Mouse (Mus musculus) heart, embryonic 13.5 days (tissue): ENCODE measurements around the gene Serpina6. TPM values are rescaled to one million over a fixed set of nuclear protein-coding genes. Genes with fewer than 3 reads are reported as not detected.

Experiments
- ATAC-seq: fragments of 200-750 bp; cut with Nextera tagmentation; 2 replicates; pipeline ENCODE4 v1.8.0; 2017; ENCODE audit warnings: moderate TSS enrichment; ENCODE audit not compliant: insufficient number of reproducible peaks, low FRiP score, low TSS enrichment; ENCODE audit errors: extremely low read depth
- H3K27ac ChIP-seq: fragments of 300-500 bp; sonication (generic); replicated peaks from 2 replicates; pipeline ENCODE4 v1.5.1; 2015; ENCODE audit warnings: moderate library complexity, mild to moderate bottlenecking, inconsistent platforms
- H3K27me3 ChIP-seq: fragments of 300-500 bp; sonication (generic); replicated peaks from 2 replicates; pipeline ENCODE4 v1.6.1; 2015; ENCODE audit warnings: mild to moderate bottlenecking, inconsistent platforms
- H3K36me3 ChIP-seq: fragments of 300-500 bp; sonication (generic); 2 replicates; pipeline ENCODE4 v1.6.1; 2015; ENCODE audit warnings: mild to moderate bottlenecking, inconsistent platforms
- H3K4me1 ChIP-seq: fragments of 300-500 bp; sonication (generic); 2 replicates; pipeline ENCODE4 v1.6.1; 2015; ENCODE audit warnings: inconsistent platforms
- H3K4me2 ChIP-seq: fragments of 300-500 bp; sonication (generic); 2 replicates; pipeline ENCODE4 v1.6.1; 2015; ENCODE audit warnings: inconsistent platforms, mild to moderate bottlenecking, moderate library complexity
- H3K4me3 ChIP-seq: fragments of 300-500 bp; sonication (generic); 2 replicates; pipeline ENCODE4 v1.5.1; 2015; ENCODE audit warnings: moderate library complexity, mild to moderate bottlenecking, inconsistent platforms
- H3K9ac ChIP-seq: fragments of 300-500 bp; sonication (generic); 2 replicates; pipeline ENCODE4 v1.6.1; 2015; ENCODE audit warnings: inconsistent platforms, mild to moderate bottlenecking, moderate library complexity
- H3K9me3 ChIP-seq: fragments of 300-500 bp; sonication (generic); 2 replicates; pipeline ENCODE4 v1.6.1; 2016; ENCODE audit warnings: inconsistent platforms
- WGBS: fragments of 180-500 bp; shearing (Covaris S2); methylation state at CpG from one replicate; pipeline ENCODE4 v1.1.7; 2015; ENCODE audit warnings: mixed read lengths; 5-methylcytosine and 5-hydroxymethylcytosine counted together
- polyA plus RNA-seq: library from polyadenylated mRNA; unstranded; fragments of >200 nt; fragmentation: Nextera tagmentation; extraction: Ambion mirVana; gene quantifications from 2 replicates; pipeline ENCODE4 v1.2.1, GENCODE M21; 2015

Gene Serpina6
- polyA plus RNA-seq, 1 experiment from 2014 or later = 4.5 TPM

- H3K4me1 ChIP-seq = no peaks in the 10 kb centered on the region
- H3K4me2 ChIP-seq = no peak overlapping the region
- H3K27ac ChIP-seq = no peak overlapping the region
- H3K9me3 ChIP-seq = no peaks in the 10 kb centered on the region
- no peaks in the 10 kb centered on the region for H3K36me3 ChIP-seq
- no peak overlapping the region for H3K4me3 ChIP-seq
- H3K27me3 ChIP-seq = no peaks in the 10 kb centered on the region
- no peak for ATAC-seq
- 76% methylated on average over 7 of the region's 7 CpGs for whole genome bisulfite sequencing
- no peak overlapping the region for H3K9ac ChIP-seq
Measured at GRCm38 (mm10) chr12:103655123-103656044, 1.6 kb downstream of the Serpina6 start.

- Histone ChIP-seq H3K36me3 (no peaks in the 10 kb centered on the region), H3K9me3 (0 out of 2 replicates have a peak, but pooled peaks cover 5% of the 10 kb centered on the region), H3K4me2 (no peak overlapping the region), H3K4me1 (no peaks in the 10 kb centered on the region), H3K27me3 (no peaks in the 10 kb centered on the region), H3K9ac (no peak overlapping the region), H3K27ac (no peak overlapping the region), H3K4me3 (no peak overlapping the region)
- WGBS = 83% methylated on average over 2 of the region's 2 CpGs
- ATAC-seq = no peak
Measured at GRCm38 (mm10) chr12:103653836-103654235, 3.2 kb downstream of the Serpina6 start.

DNA sequence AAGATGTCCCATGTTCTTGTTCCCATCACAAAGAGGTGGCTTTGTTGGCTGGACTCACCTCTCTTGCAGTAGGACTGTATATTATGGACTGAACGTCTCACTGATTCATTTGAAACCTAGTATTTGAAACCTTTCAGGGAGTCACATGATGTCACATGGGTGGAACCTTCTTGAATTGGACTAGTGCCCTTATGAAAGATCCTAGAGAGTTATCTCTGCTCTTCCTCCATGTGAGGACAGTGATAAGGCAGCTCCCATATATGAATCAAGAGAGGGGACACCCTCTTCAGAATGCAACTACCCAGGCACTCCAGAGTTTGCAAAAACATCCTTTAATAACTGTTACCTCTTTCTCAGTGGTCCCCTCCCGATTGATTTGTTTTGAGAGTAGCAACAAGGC is 10.7 kb downstream of the Serpina6 start:
- Histone ChIP-seq H3K4me2 (no peak overlapping the region), H3K4me1 (no peaks in the 10 kb centered on the region), H3K27me3 (no peaks in the 10 kb centered on the region), H3K9me3 (0 out of 2 replicates have a peak, but pooled peaks cover 5% of the 10 kb centered on the region), H3K27ac (no peak overlapping the region), H3K36me3 (no peaks in the 10 kb centered on the region), H3K4me3 (no peak overlapping the region), H3K9ac (no peak overlapping the region)
- WGBS = 56% methylated on average over 2 of the region's 2 CpGs
- no peak for ATAC-seq

- Histone ChIP-seq H3K4me1 (no peaks in the 10 kb centered on the region), H3K27ac (no peak overlapping the region)
- 25% methylated on average over 5 of the region's 5 CpGs for WGBS
Measured at GRCm38 (mm10) chr12:103644601-103645000, 12.4 kb downstream of the Serpina6 start.

DNA sequence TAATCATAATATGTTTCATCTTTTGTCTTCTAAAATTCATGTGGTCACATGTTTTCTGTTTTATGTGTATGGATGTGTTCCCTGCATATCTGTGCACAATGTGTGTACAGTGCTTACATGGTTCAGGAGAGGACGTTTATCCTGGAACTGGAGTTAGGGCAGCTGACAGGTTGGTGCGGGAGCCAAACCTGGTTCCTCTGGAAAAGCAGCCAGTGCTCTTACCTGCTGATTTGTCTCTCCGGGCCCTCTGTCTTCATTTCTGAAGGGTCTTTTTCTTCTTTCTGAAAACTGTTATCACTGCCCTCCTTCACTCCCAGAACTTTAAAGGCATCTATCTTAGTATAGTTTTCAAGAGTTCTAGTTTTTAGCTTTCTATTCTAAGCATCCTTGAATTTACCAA is 13.2 kb downstream of the Serpina6 start:
- Histone ChIP-seq H3K9me3 (no peaks in the 10 kb centered on the region), H3K4me3 (no peak overlapping the region), H3K4me1 (no peaks in the 10 kb centered on the region), H3K36me3 (no peaks in the 10 kb centered on the region), H3K27ac (no peak overlapping the region), H3K27me3 (no peaks in the 10 kb centered on the region), H3K4me2 (no peak overlapping the region), H3K9ac (no peak overlapping the region)
- 72% methylated on average over 3 of the region's 3 CpGs for WGBS
- no peak for ATAC-seq

More at GRCm38 (mm10) chr12:103644601-103645000, 12.4 kb downstream of the Serpina6 start:
- Histone ChIP-seq H3K9ac (no peak overlapping the region), H3K4me3 (no peak overlapping the region), H3K4me2 (no peak overlapping the region), H3K9me3 (no peaks in the 10 kb centered on the region), H3K36me3 (no peaks in the 10 kb centered on the region), H3K27me3 (no peaks in the 10 kb centered on the region)
- ATAC-seq = no peak

DNA sequence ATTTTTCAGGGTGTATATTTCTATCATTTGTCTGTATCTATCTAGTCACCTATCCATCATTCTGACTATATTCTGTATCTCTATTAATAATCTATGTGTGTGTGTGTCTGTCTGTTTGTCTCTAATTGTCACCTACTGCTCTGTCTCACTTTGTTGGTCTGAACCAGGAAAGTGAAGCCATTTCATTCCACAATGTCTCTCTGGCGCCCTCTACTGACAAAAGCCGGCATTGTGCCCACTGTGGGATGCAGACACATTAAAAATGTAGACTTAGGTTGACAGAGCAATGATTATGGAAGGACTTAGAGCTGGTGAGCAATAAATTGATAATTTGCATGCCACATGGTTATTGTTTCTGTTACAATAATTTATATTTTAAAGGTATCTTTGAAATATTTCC is 13.7 kb downstream of the Serpina6 start:
- Histone ChIP-seq H3K4me2 (no peak overlapping the region), H3K27me3 (no peaks in the 10 kb centered on the region), H3K4me3 (no peak overlapping the region), H3K36me3 (no peaks in the 10 kb centered on the region), H3K9ac (no peak overlapping the region), H3K27ac (no peak overlapping the region), H3K9me3 (no peaks in the 10 kb centered on the region), H3K4me1 (no peaks in the 10 kb centered on the region)
- 0% methylated on average over 2 of the region's 2 CpGs for WGBS
- ATAC-seq = no peak

- Histone ChIP-seq H3K4me1 (no peaks in the 10 kb centered on the region), H3K9me3 (no peaks in the 10 kb centered on the region), H3K4me3 (no peak overlapping the region), H3K36me3 (no peaks in the 10 kb centered on the region), H3K4me2 (no peak overlapping the region), H3K27me3 (no peaks in the 10 kb centered on the region), H3K9ac (no peak overlapping the region), H3K27ac (no peak overlapping the region)
- 81% methylated on average over 2 of the region's 2 CpGs for WGBS
- ATAC-seq = no peak
Measured at GRCm38 (mm10) chr12:103635846-103636245, 21.2 kb downstream of the Serpina6 start.

DNA sequence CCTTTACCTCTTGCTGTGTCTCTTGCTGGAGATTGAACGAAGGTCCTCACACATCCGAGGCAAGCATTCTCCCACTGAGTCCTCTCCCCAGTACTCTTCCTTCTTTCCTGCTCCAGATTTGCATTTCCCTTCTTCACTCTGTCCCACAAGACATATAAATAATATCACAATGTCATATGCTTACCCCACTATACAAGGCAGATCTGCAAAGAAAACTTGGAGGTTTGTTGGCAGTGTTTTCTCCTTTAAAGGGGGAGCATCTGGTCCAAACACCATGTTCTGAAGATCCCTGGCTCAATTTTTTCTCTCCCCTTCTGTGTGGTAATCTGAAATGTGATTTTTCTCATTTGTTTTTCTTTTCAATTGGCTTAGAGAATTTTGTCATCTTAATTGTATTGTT is 22.6 kb downstream of the Serpina6 start:
- no peak for ATAC-seq
- no peaks in the 10 kb centered on the region for H3K36me3 ChIP-seq
- H3K4me3 ChIP-seq = no peak overlapping the region
- WGBS = 68% methylated on average over 2 of the region's 2 CpGs
- H3K9me3 ChIP-seq = no peaks in the 10 kb centered on the region
- H3K4me2 ChIP-seq = no peak overlapping the region
- H3K27ac ChIP-seq = no peak overlapping the region
- H3K4me1 ChIP-seq = no peaks in the 10 kb centered on the region
- H3K27me3 ChIP-seq = no peaks in the 10 kb centered on the region
- no peak overlapping the region for H3K9ac ChIP-seq

GRCm38 (mm10) chr12:103631203-103631612 is 25.8 kb downstream of the Serpina6 start, which contains the start of gene Serpina10:
TSS of gene Serpina10 (minus strand) at chr12:103631444.
- H3K36me3 ChIP-seq = no peaks in the 10 kb centered on the region
- H3K9ac ChIP-seq = no peak within 1 kb of the TSS
- no peaks in the 10 kb centered on the region for H3K27me3 ChIP-seq
- no peak within 1 kb of the TSS for H3K4me2 ChIP-seq
- 46% methylated on average over 3 of the region's 3 CpGs for WGBS
- ATAC-seq = no peak
- H3K4me3 ChIP-seq = no peak within 1 kb of the TSS
- no peaks in the 10 kb centered on the region for H3K4me1 ChIP-seq
- no peaks in the 10 kb centered on the region for H3K9me3 ChIP-seq
- no peak within 1 kb of the TSS for H3K27ac ChIP-seq

GRCm38 (mm10) chr12:103616860-103617261 is 40.2 kb downstream of the Serpina6 start:
- Histone ChIP-seq H3K9me3 (no peaks in the 10 kb centered on the region), H3K27me3 (no peaks in the 10 kb centered on the region), H3K4me1 (peaks cover 9% of the 10 kb centered on the region), H3K4me3 (no peak overlapping the region), H3K4me2 (no peak overlapping the region), H3K27ac (no peak overlapping the region), H3K9ac (no peak overlapping the region), H3K36me3 (no peaks in the 10 kb centered on the region)
- ATAC-seq = no peak
- WGBS = 38% methylated on average over 10 of the region's 10 CpGs

GRCm38 (mm10) chr12:103615734-103616133 is 41.3 kb downstream of the Serpina6 start:
- ATAC-seq = no peak
- no peaks in the 10 kb centered on the region for H3K36me3 ChIP-seq

DNA sequence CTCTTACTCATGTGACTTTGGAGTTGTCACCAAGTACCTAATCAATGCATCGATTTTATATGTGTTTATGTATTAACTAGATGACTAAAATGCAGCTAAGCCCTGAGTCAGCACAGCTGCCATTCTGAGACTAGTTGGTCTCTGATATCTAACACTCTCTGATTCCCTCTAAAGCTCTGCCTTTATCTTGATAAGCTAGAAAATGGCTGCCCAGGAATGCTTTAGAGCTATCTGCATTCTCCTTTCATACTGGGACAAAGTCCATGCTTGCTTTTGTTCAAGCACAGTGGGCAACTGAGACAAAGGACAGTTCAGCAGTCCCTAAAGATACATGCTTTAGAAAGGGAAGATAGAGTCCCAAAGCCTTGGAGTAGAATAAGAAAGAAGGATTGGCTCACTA is 41.9 kb downstream of the Serpina6 start:
- WGBS = 79% methylated on average over 1 of the region's 1 CpGs
- Histone ChIP-seq H3K36me3 (no peaks in the 10 kb centered on the region), H3K27ac (no peak overlapping the region), H3K27me3 (no peaks in the 10 kb centered on the region), H3K4me3 (no peak overlapping the region), H3K4me2 (no peak overlapping the region), H3K4me1 (peaks cover 9% of the 10 kb centered on the region), H3K9ac (no peak overlapping the region), H3K9me3 (no peaks in the 10 kb centered on the region)
- ATAC-seq = no peak

More at GRCm38 (mm10) chr12:103615734-103616133, 41.3 kb downstream of the Serpina6 start:
- Histone ChIP-seq H3K4me2 (no peak overlapping the region), H3K9ac (no peak overlapping the region), H3K9me3 (no peaks in the 10 kb centered on the region), H3K4me3 (no peak overlapping the region), H3K27me3 (no peaks in the 10 kb centered on the region), H3K4me1 (peaks cover 9% of the 10 kb centered on the region), H3K27ac (no peak overlapping the region)
- WGBS = 76% methylated on average over 4 of the region's 4 CpGs
